Mouse (Mus musculus) midbrain, embryonic 11.5 days (tissue): ENCODE measurements at regions not wholly inside any gene's neighbourhood (a gene's known extent, or its start where the extent isn't known, plus 50 kb on each side); places are given as distances from the start of the nearest gene placed in this dataset.
A peak's percentile ranks its signal among the peaks of the same experiment; 100 is the strongest.

Experiments
- ATAC-seq: fragments of 200-750 bp; cut with Nextera tagmentation; 2 replicates; pipeline ENCODE4 v1.8.0; 2017; ENCODE audit warnings: moderate TSS enrichment, moderate library complexity; ENCODE audit not compliant: low FRiP score
- DNase-seq: peaks from one replicate; pipeline ENCODE4 v3.0.0; 2015; ENCODE audit warnings: low spot score; ENCODE audit errors: missing footprints
- H3K27ac ChIP-seq: fragments of 300-500 bp; sonication (generic); 2 replicates; pipeline ENCODE4 v1.5.1; 2014; ENCODE audit warnings: low read depth, low read length
- H3K27me3 ChIP-seq: fragments of 300-500 bp; sonication (generic); 2 replicates; pipeline ENCODE4 v1.6.1; 2014; ENCODE audit warnings: mild to moderate bottlenecking, low read length, moderate library complexity, mixed read lengths; ENCODE audit not compliant: control insufficient read depth, insufficient read depth
- H3K36me3 ChIP-seq: fragments of 300-500 bp; sonication (generic); 2 replicates; pipeline ENCODE4 v1.6.1; 2014; ENCODE audit warnings: mild to moderate bottlenecking, low read length, moderate library complexity, mixed read lengths; ENCODE audit not compliant: control insufficient read depth, insufficient read depth
- H3K4me1 ChIP-seq: fragments of 300-500 bp; sonication (generic); 2 replicates; pipeline ENCODE4 v1.6.1; 2014; ENCODE audit warnings: low read length; ENCODE audit not compliant: control insufficient read depth, insufficient read depth
- H3K4me2 ChIP-seq: fragments of 300-500 bp; sonication (generic); 2 replicates; pipeline ENCODE4 v1.6.1; 2014; ENCODE audit warnings: mild to moderate bottlenecking, moderate library complexity
- H3K4me3 ChIP-seq: fragments of 300-500 bp; sonication (generic); 2 replicates; pipeline ENCODE4 v1.5.1; 2014; ENCODE audit warnings: low read depth, low read length
- H3K9ac ChIP-seq: fragments of 300-500 bp; sonication (generic); 2 replicates; pipeline ENCODE4 v1.6.1; 2014; ENCODE audit warnings: low read length
- H3K9me3 ChIP-seq: fragments of 300-500 bp; sonication (generic); 2 replicates; pipeline ENCODE4 v1.6.1; 2016; ENCODE audit warnings: low read length; ENCODE audit not compliant: control insufficient read depth
- WGBS: fragments of 180-500 bp; shearing (Covaris S2); extraction: QIAGEN DNeasy Blood & Tissue Kit; methylation state at CpG from one replicate; pipeline ENCODE4 v1.1.7; 2014; 5-methylcytosine and 5-hydroxymethylcytosine counted together

GRCm38 (mm10) chr5:74879098-74880047, 165.2 kb downstream of the Chic2 start:
- H3K27me3 ChIP-seq = peaks cover 6% of the 10 kb centered on the region; the same call in 1 of the 2 replicates
- 52% methylated on average over 13 of the region's 13 CpGs for WGBS
- peak; percentile 86 for ATAC-seq

GRCm38 (mm10) chr5:74877595-74877994, 167.0 kb downstream of the Chic2 start:
- DNase-seq (no peak), ATAC-seq (no peak)
- 80% methylated on average over 5 of the region's 5 CpGs for WGBS
- H3K4me1 ChIP-seq = peaks cover 7% of the 10 kb centered on the region; the same call in 1 of the 2 replicates
- H3K9me3 ChIP-seq = no peaks in the 10 kb centered on the region
- H3K9ac ChIP-seq = no peak overlapping the region
- H3K4me2 ChIP-seq = no peak overlapping the region
- no peak overlapping the region for H3K4me3 ChIP-seq
- H3K36me3 ChIP-seq = no peaks in the 10 kb centered on the region
- H3K27ac ChIP-seq = no peak overlapping the region
- peaks cover 6% of the 10 kb centered on the region; the same call in 1 of the 2 replicates for H3K27me3 ChIP-seq

More at GRCm38 (mm10) chr5:74879098-74880047, 165.2 kb downstream of the Chic2 start:
- no peak overlapping the region for H3K4me2 ChIP-seq
- H3K36me3 ChIP-seq = no peaks in the 10 kb centered on the region
- H3K4me1 ChIP-seq = peaks cover 7% of the 10 kb centered on the region; the same call in 1 of the 2 replicates
- no peak overlapping the region for H3K4me3 ChIP-seq
- H3K9me3 ChIP-seq = no peaks in the 10 kb centered on the region
- H3K9ac ChIP-seq = no peak overlapping the region
- no peak overlapping the region for H3K27ac ChIP-seq
- DNase-seq = no peak

- Histone ChIP-seq H3K9ac (no peak overlapping the region), H3K27me3 (peaks cover 6% of the 10 kb centered on the region; the same call in 1 of the 2 replicates), H3K9me3 (no peaks in the 10 kb centered on the region), H3K4me3 (no peak overlapping the region), H3K36me3 (no peaks in the 10 kb centered on the region), H3K4me2 (no peak overlapping the region), H3K27ac (no peak overlapping the region), H3K4me1 (peaks cover 7% of the 10 kb centered on the region; the same call in 1 of the 2 replicates)
- no peak for ATAC-seq
- DNase-seq = no peak
- 86% methylated on average over 6 of the region's 6 CpGs for WGBS
Measured at GRCm38 (mm10) chr5:74877185-74877584, 167.4 kb downstream of the Chic2 start.

- WGBS = 59% methylated on average over 6 of the region's 6 CpGs
- Histone ChIP-seq H3K27ac (no peak overlapping the region), H3K4me2 (no peak overlapping the region), H3K4me1 (peaks cover 4% of the 10 kb centered on the region; the same call in 1 of the 2 replicates), H3K9me3 (no peaks in the 10 kb centered on the region), H3K9ac (no peak overlapping the region), H3K27me3 (peaks cover 6% of the 10 kb centered on the region; the same call in 1 of the 2 replicates), H3K36me3 (no peaks in the 10 kb centered on the region), H3K4me3 (no peak overlapping the region)
- no peak for DNase-seq
- no peak for ATAC-seq
Measured at GRCm38 (mm10) chr5:74874691-74875090, 169.9 kb downstream of the Chic2 start.

DNA sequence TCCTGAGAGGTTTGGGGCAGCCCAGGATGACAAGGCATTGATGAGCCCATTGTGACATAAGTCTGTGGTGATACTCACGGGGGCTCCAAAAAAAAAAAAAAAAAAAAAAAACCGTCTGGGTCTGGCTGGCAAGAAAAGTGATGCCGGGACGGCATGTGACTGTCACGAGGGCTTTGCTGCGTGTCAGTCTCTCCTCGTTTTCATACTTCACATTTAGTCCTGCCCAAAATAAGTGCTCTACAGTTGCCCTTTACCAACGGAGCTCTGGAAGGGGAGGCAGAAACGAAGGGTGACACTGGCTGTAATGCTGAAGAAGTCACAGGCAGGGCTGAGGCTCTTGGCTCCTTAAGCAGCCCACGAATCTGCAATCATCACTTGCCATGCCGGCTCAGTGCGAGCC, 167.9 kb upstream of the Lnx1 start:
- no peaks in the 10 kb centered on the region for H3K27me3 ChIP-seq
- H3K36me3 ChIP-seq = no peaks in the 10 kb centered on the region
- H3K27ac ChIP-seq = no peak overlapping the region
- no peak overlapping the region for H3K4me2 ChIP-seq
- no peak overlapping the region for H3K9ac ChIP-seq
- no peak for ATAC-seq
- 80% methylated on average over 12 of the region's 12 CpGs for WGBS
- no peak for DNase-seq
- no peaks in the 10 kb centered on the region for H3K9me3 ChIP-seq
- H3K4me1 ChIP-seq = no peaks in the 10 kb centered on the region
- H3K4me3 ChIP-seq = no peak overlapping the region

DNA sequence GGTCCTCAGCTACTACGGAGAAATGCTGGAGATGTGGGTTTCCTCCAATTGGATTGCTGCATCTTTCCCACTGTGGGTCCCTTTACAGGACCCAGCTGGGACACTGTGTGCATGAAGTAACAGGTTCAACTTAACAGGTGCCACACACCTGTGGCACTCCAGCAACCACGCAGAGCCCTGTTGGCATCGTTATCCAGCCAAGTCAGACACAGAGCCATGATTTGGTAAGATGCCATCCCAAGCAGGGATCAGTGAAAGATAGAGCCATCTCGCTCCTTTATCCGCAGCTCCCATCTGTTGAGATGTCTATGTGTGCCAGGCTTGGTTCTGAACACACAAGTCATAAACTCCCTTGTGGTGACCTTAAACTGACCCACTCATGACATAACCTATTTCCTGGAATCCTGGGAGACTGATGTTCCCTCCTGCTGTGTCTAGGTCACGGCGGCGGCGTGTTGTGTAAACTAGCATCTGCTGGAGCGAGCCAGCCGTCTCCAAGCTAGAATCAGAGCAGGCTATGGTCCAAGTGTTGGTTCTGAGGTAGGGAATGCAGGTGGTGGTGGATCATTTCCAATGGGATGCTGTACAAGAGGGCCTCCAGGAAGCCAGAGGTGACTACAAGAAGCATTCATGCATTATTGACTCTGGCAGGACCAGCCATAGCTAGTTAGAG, 164.5 kb upstream of the Lnx1 start:
- no peaks in the 10 kb centered on the region for H3K9me3 ChIP-seq
- WGBS = 95% methylated on average over 11 of the region's 11 CpGs

DNA sequence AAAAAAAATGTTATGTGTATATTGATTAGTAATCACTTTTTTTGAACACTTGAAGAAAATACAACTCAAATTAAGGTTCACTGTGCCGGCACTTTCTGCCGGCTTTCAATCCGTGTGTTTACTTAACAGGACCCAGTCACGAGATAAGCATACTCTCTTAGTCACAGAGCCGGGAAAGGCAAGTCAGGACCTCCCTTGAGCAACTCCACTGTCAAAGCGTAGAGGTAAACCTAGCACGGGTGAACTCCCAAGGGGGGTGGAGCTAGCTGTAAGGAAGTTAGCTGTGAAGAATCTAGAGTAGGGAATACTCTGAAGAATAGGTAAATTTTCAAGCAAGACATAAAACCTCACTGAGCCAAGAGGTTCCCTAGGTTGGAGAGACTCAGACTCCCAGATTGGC, 164.0 kb upstream of the Lnx1 start:
- no peak overlapping the region for H3K4me2 ChIP-seq
- 75% methylated on average over 7 of the region's 7 CpGs for WGBS
- H3K27ac ChIP-seq = no peak overlapping the region
- H3K9ac ChIP-seq = no peak overlapping the region
- no peaks in the 10 kb centered on the region for H3K9me3 ChIP-seq
- DNase-seq (no peak), ATAC-seq (no peak)
- no peaks in the 10 kb centered on the region for H3K4me1 ChIP-seq
- no peaks in the 10 kb centered on the region for H3K36me3 ChIP-seq
- H3K27me3 ChIP-seq = no peaks in the 10 kb centered on the region
- H3K4me3 ChIP-seq = no peak overlapping the region

More for the DNA sequence above, 164.5 kb upstream of the Lnx1 start:
- H3K36me3 ChIP-seq = no peaks in the 10 kb centered on the region
- H3K4me2 ChIP-seq = no peak overlapping the region
- no peak overlapping the region for H3K9ac ChIP-seq
- no peaks in the 10 kb centered on the region for H3K27me3 ChIP-seq
- H3K27ac ChIP-seq = no peak overlapping the region
- DNase-seq = no peak
- H3K4me1 ChIP-seq = no peaks in the 10 kb centered on the region
- no peak for ATAC-seq
- H3K4me3 ChIP-seq = no peak overlapping the region

DNA sequence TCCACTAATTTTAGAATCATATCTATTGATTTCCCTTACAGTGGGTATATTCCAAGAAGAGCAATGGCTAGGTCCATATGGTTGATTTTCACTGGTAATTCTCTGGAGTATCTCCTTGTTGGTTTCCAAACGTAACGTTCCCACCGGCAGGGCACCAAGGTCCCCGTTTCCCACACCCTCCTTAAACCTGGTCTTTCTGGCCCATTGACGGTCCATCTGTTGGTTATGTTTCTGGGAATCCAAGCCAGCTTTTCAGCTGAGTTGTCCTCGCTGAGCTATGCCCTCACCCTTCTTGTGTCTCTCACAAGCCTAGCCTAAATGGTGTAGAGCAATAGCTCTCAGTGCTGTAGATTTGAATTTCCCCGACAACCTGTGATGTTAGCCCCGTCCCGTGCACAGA, 162.7 kb upstream of the Lnx1 start:
- Histone ChIP-seq H3K36me3 (no peaks in the 10 kb centered on the region), H3K27ac (no peak overlapping the region), H3K9ac (no peak overlapping the region), H3K4me3 (no peak overlapping the region), H3K4me1 (no peaks in the 10 kb centered on the region), H3K27me3 (no peaks in the 10 kb centered on the region), H3K9me3 (no peaks in the 10 kb centered on the region), H3K4me2 (no peak overlapping the region)
- 96% methylated on average over 9 of the region's 9 CpGs for WGBS
- no peak for DNase-seq
- ATAC-seq = no peak
